Mouse (Mus musculus) adrenal gland, postnatal 14 days (tissue): Measurements from ENCODE around the gene Gadd45b. TPM values are rescaled to one million over a fixed set of nuclear protein-coding genes. Genes with fewer than 3 reads are reported as not detected.

Experiments
- total RNA-seq: library from RNA; stranded (reverse); gene quantifications from 2 replicates; pipeline ENCODE4 v1.2.3, GENCODE M21; 2021

Gene Gadd45b
- total RNA-seq, 1 experiment from 2014 or later, result 91.3 TPM

Other genes with a start within 250 kb of the Gadd45b start
- gene Mob3a, start 228.1 kb upstream of the Gadd45b start, total RNA-seq, result 12.8 and 24.1 TPM in 2 replicates
- gene Izumo4, start 227.9 kb upstream of the Gadd45b start, total RNA-seq, result 12.1 and 12.6 TPM in 2 replicates
- 80.3 and 85.6 TPM in 2 replicates for gene Ap3d1, start 187.8 kb upstream of the Gadd45b start, total RNA-seq
- 82.3 and 90.7 TPM in 2 replicates for gene Dot1l, start 174.9 kb upstream of the Gadd45b start, total RNA-seq
- gene Sf3a2, start 131.9 kb upstream of the Gadd45b start, total RNA-seq, result 47.6 and 52.2 TPM in 2 replicates
- 59.5 and 71.1 TPM in 2 replicates for gene Plekhj1, start 131.4 kb upstream of the Gadd45b start, total RNA-seq
- gene Amh, start 124.8 kb upstream of the Gadd45b start, total RNA-seq, result 0.74 and 0.94 TPM in 2 replicates
- gene Jsrp1, start 116.6 kb upstream of the Gadd45b start, total RNA-seq, result 2.8 and 3.1 TPM in 2 replicates
- 734 and 741 TPM in 2 replicates for gene Oaz1, start 103.4 kb upstream of the Gadd45b start, total RNA-seq
- gene Lingo3, start 86.0 kb upstream of the Gadd45b start, total RNA-seq, result 1.0 and 1.2 TPM in 2 replicates
- gene Lsm7, start 74.9 kb upstream of the Gadd45b start, total RNA-seq, result 35.1 and 43.3 TPM in 2 replicates
- 30.5 and 33.0 TPM in 2 replicates for gene Sppl2b, start 74.8 kb upstream of the Gadd45b start, total RNA-seq
- 0.11 TPM in 1 of 2 replicates, not detected in the other for gene Tmprss9, start 58.2 kb upstream of the Gadd45b start, total RNA-seq
- 252 and 257 TPM in 2 replicates for gene Timm13, start 29.1 kb upstream of the Gadd45b start, total RNA-seq
- 14.9 and 15.8 TPM in 2 replicates for gene Lmnb2, start 11.8 kb upstream of the Gadd45b start, total RNA-seq
- gene Gng7, start 84.9 kb downstream of the Gadd45b start, total RNA-seq, result 5.9 and 6.2 TPM in 2 replicates
- 2.1 and 2.3 TPM in 2 replicates for gene Diras1, start 95.6 kb downstream of the Gadd45b start, total RNA-seq
- gene Slc39a3, start 107.4 kb downstream of the Gadd45b start, total RNA-seq, result 30.3 and 30.5 TPM in 2 replicates
- gene Sgta, start 130.1 kb downstream of the Gadd45b start, total RNA-seq, result 212 and 215 TPM in 2 replicates
- 56.0 and 60.6 TPM in 2 replicates for gene Thop1, start 140.0 kb downstream of the Gadd45b start, total RNA-seq
- 2.5 and 26.5 TPM in 2 replicates for gene Creb3l3, start 168.8 kb downstream of the Gadd45b start, total RNA-seq
- 161 and 163 TPM in 2 replicates for gene Map2k2, start 175.8 kb downstream of the Gadd45b start, total RNA-seq
- gene Zbtb7a, start 205.1 kb downstream of the Gadd45b start, total RNA-seq, result 66.9 and 73.8 TPM in 2 replicates
- gene Pias4, start 237.8 kb downstream of the Gadd45b start, total RNA-seq, result 27.3 and 28.3 TPM in 2 replicates
- 1,390 and 1,511 TPM in 2 replicates for gene Eef2, start 246.6 kb downstream of the Gadd45b start, total RNA-seq